Mouse (Mus musculus): ENCODE results near the gene Lrch1. TPM values are rescaled to one million over a fixed set of nuclear protein-coding genes. Genes with fewer than 3 reads are reported as not detected.

The Lrch1 gene
- total RNA-seq, 1 experiment: 3.3 TPM

- 0 out of 4 replicates have a peak overlapping the region, but pooled peaks of 1 of the 2 experiments have one; percentile 26 for H3K4me3 ChIP-seq (ENCODE audit: insufficient read depth in 1 of 2, low read depth in 1 of 2, low read length in 2 of 2, poor library complexity in 1 of 2, severe bottlenecking in 1 of 2)
- no peaks in the 10 kb centered on the region for H3K9me3 ChIP-seq (ENCODE audit: control insufficient read depth, insufficient read depth, low read depth, low read length)
- peaks cover 3 to 6% of the 10 kb centered on the region in 2 experiments; a peak in 3 of 4 replicates for H3K4me1 ChIP-seq (ENCODE audit: control insufficient read depth in 2 of 2, insufficient read depth in 2 of 2, low read length in 2 of 2, poor library complexity in 1 of 2)
- no peak for DNase-seq (ENCODE audit: low read depth, low spot score)
- no peaks in the 10 kb centered on the region for H3K36me3 ChIP-seq (ENCODE audit: control insufficient read depth, insufficient read depth, low read length, poor library complexity, severe bottlenecking)
- in situ Hi-C loops (cut with MboI; ENCODE audit: low sequenced_read_pairs in 2 of 2, unreplicated experiment in 2 of 2): no loop called here
- H3K27ac ChIP-seq (ENCODE audit: insufficient read depth, low read depth, low read length, poor library complexity, severe bottlenecking): no peak overlapping the region
- TF ChIP-seq HCFC1 (IDR thresholded peaks at IDR 0.05; ENCODE audit: borderline replicate concordance, insufficient read depth, low read length) (no peak), MAFK (IDR thresholded peaks at IDR 0.05; ENCODE audit: insufficient read depth, low read depth, low read length) (no peak), CHD2 (IDR thresholded peaks at IDR 0.05; ENCODE audit: low read depth, low read length) (no peak), ZC3H11A (IDR thresholded peaks at IDR 0.05; ENCODE audit: borderline replicate concordance, low read depth, low read length) (no peak), ZNF384 (IDR thresholded peaks at IDR 0.05; ENCODE audit: low read depth, low read length) (no peak)
- H3K9ac ChIP-seq (ENCODE audit: insufficient read depth, low read depth, low read length, poor library complexity, severe bottlenecking): no peak overlapping the region
Measured at GRCm38 (mm10) chr14:74861456-74861855, 86.2 kb downstream of the Lrch1 start.

GRCm38 (mm10) chr14:74859154-74859553 lies 88.5 kb downstream of the Lrch1 start:
- Histone ChIP-seq H3K4me1 (ENCODE audit: control insufficient read depth in 2 of 2, insufficient read depth in 2 of 2, low read length in 2 of 2, poor library complexity in 1 of 2) (no peaks in the 10 kb centered on the region), H3K9me3 (ENCODE audit: control insufficient read depth, insufficient read depth, low read depth, low read length) (no peaks in the 10 kb centered on the region), H3K27ac (ENCODE audit: insufficient read depth, low read depth, low read length, poor library complexity, severe bottlenecking) (no peak overlapping the region), H3K36me3 (ENCODE audit: control insufficient read depth, insufficient read depth, low read length, poor library complexity, severe bottlenecking) (no peaks in the 10 kb centered on the region), H3K4me3 (ENCODE audit: insufficient read depth in 1 of 2, low read depth in 1 of 2, low read length in 2 of 2, poor library complexity in 1 of 2, severe bottlenecking in 1 of 2) (no peak overlapping the region), H3K9ac (ENCODE audit: insufficient read depth, low read depth, low read length, poor library complexity, severe bottlenecking) (no peak overlapping the region)
- TF ChIP-seq MAFK (IDR thresholded peaks at IDR 0.05; ENCODE audit: insufficient read depth, low read depth, low read length) (no peak), ZNF384 (IDR thresholded peaks at IDR 0.05; ENCODE audit: low read depth, low read length) (no peak), ZC3H11A (IDR thresholded peaks at IDR 0.05; ENCODE audit: borderline replicate concordance, low read depth, low read length) (no peak), HCFC1 (IDR thresholded peaks at IDR 0.05; ENCODE audit: borderline replicate concordance, insufficient read depth, low read length) (no peak), CHD2 (IDR thresholded peaks at IDR 0.05; ENCODE audit: low read depth, low read length) (no peak)
- no peak for DNase-seq (ENCODE audit: low read depth, low spot score)
- in situ Hi-C loops (cut with MboI; ENCODE audit: low sequenced_read_pairs in 2 of 2, unreplicated experiment in 2 of 2): no loop called here

GRCm38 (mm10) chr14:74855429-74855828 lies 92.2 kb downstream of the Lrch1 start:
- Histone ChIP-seq H3K9me3 (ENCODE audit: control insufficient read depth, insufficient read depth, low read depth, low read length) (no peaks in the 10 kb centered on the region), H3K4me3 (ENCODE audit: insufficient read depth in 1 of 2, low read depth in 1 of 2, low read length in 2 of 2, poor library complexity in 1 of 2, severe bottlenecking in 1 of 2) (no peak overlapping the region), H3K4me1 (ENCODE audit: control insufficient read depth in 2 of 2, insufficient read depth in 2 of 2, low read length in 2 of 2, poor library complexity in 1 of 2) (peaks cover 0 to 1% of the 10 kb centered on the region in 2 experiments; a peak in 1 of 4 replicates), H3K36me3 (ENCODE audit: control insufficient read depth, insufficient read depth, low read length, poor library complexity, severe bottlenecking) (no peaks in the 10 kb centered on the region), H3K27ac (ENCODE audit: insufficient read depth, low read depth, low read length, poor library complexity, severe bottlenecking) (no peak overlapping the region), H3K9ac (ENCODE audit: insufficient read depth, low read depth, low read length, poor library complexity, severe bottlenecking) (no peak overlapping the region)
- in situ Hi-C loops (cut with MboI; ENCODE audit: low sequenced_read_pairs in 2 of 2, unreplicated experiment in 2 of 2): no loop called here
- no peak for DNase-seq (ENCODE audit: low read depth, low spot score)
- TF ChIP-seq HCFC1 (IDR thresholded peaks at IDR 0.05; ENCODE audit: borderline replicate concordance, insufficient read depth, low read length): no peak
- TF ChIP-seq ZNF384 (IDR thresholded peaks at IDR 0.05; ENCODE audit: low read depth, low read length): no peak
- no peak for TF ChIP-seq MAFK (IDR thresholded peaks at IDR 0.05; ENCODE audit: insufficient read depth, low read depth, low read length)
- no peak for TF ChIP-seq ZC3H11A (IDR thresholded peaks at IDR 0.05; ENCODE audit: borderline replicate concordance, low read depth, low read length)
- TF ChIP-seq CHD2 (IDR thresholded peaks at IDR 0.05; ENCODE audit: low read depth, low read length): no peak

- H3K9me3 ChIP-seq (ENCODE audit: control insufficient read depth, insufficient read depth, low read depth, low read length): no peaks in the 10 kb centered on the region
- no peak for DNase-seq (ENCODE audit: low read depth, low spot score)
- no peak overlapping the region for H3K27ac ChIP-seq (ENCODE audit: insufficient read depth, low read depth, low read length, poor library complexity, severe bottlenecking)
- H3K4me1 ChIP-seq (ENCODE audit: control insufficient read depth in 2 of 2, insufficient read depth in 2 of 2, low read length in 2 of 2, poor library complexity in 1 of 2): peaks cover 0 to 1% of the 10 kb centered on the region in 2 experiments; a peak in 1 of 4 replicates
- in situ Hi-C loops (cut with MboI; ENCODE audit: low sequenced_read_pairs in 2 of 2, unreplicated experiment in 2 of 2): no loop called here
- H3K4me3 ChIP-seq (ENCODE audit: insufficient read depth in 1 of 2, low read depth in 1 of 2, low read length in 2 of 2, poor library complexity in 1 of 2, severe bottlenecking in 1 of 2): no peak overlapping the region
- no peaks in the 10 kb centered on the region for H3K36me3 ChIP-seq (ENCODE audit: control insufficient read depth, insufficient read depth, low read length, poor library complexity, severe bottlenecking)
- no peak overlapping the region for H3K9ac ChIP-seq (ENCODE audit: insufficient read depth, low read depth, low read length, poor library complexity, severe bottlenecking)
- TF ChIP-seq ZNF384 (IDR thresholded peaks at IDR 0.05; ENCODE audit: low read depth, low read length) (no peak), HCFC1 (IDR thresholded peaks at IDR 0.05; ENCODE audit: borderline replicate concordance, insufficient read depth, low read length) (no peak), CHD2 (IDR thresholded peaks at IDR 0.05; ENCODE audit: low read depth, low read length) (no peak), ZC3H11A (IDR thresholded peaks at IDR 0.05; ENCODE audit: borderline replicate concordance, low read depth, low read length) (no peak), MAFK (IDR thresholded peaks at IDR 0.05; ENCODE audit: insufficient read depth, low read depth, low read length) (no peak)
Measured at GRCm38 (mm10) chr14:74853759-74854100, 93.9 kb downstream of the Lrch1 start.

All from ES-E14 (cell line).